Mouse (Mus musculus) brain, adult 2 months (tissue): Measurements from ENCODE around the gene Zdhhc19.
A peak's percentile ranks its signal among the peaks of the same experiment; 100 is the strongest.
"Not testable (repeated sequence)": the region's sequence is repeated elsewhere in the genome, so short reads cannot be mapped to it uniquely, and the experiment has no call there.

Experiments used
- DNase-seq: peaks from one replicate; pipeline ENCODE4 v3.0.0; 2011; ENCODE audit warnings: low read depth, low spot score

Zdhhc19 gene

GRCm38 (mm10) chr16:32487234-32488111, 8.6 kb upstream of the Zdhhc19 start, which contains the start of gene Slc51a:
Slc51a (minus strand) TSS chr16:32487879.
- no peak for DNase-seq

GRCm38 (mm10) chr16:32488939-32489338, 7.1 kb upstream of the Zdhhc19 start:
- DNase-seq = no peak

GRCm38 (mm10) chr16:32494371-32494770, 1.7 kb upstream of the Zdhhc19 start:
- not testable (repeated sequence) for DNase-seq

DNA sequence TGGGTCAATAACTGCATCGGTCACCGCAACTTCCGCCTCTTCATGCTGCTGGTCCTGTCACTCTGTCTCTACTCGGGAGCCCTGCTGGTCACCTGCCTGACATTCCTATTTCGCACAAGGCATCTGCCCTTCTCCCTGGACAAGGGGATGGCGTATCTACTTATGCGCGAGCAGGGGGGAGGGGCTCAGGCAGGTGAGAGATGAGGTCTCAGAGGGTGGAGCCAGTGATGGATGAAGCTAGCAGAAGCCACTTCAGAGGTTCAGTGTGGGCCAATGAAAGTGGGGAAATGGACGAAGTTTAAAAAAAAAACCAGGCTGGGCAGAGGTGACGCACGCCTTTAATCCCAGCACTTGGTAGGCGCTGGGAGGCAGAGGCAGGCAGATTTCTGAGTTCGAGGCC, 2.9 kb downstream of the Zdhhc19 start:
- DNase-seq = no peak

DNA sequence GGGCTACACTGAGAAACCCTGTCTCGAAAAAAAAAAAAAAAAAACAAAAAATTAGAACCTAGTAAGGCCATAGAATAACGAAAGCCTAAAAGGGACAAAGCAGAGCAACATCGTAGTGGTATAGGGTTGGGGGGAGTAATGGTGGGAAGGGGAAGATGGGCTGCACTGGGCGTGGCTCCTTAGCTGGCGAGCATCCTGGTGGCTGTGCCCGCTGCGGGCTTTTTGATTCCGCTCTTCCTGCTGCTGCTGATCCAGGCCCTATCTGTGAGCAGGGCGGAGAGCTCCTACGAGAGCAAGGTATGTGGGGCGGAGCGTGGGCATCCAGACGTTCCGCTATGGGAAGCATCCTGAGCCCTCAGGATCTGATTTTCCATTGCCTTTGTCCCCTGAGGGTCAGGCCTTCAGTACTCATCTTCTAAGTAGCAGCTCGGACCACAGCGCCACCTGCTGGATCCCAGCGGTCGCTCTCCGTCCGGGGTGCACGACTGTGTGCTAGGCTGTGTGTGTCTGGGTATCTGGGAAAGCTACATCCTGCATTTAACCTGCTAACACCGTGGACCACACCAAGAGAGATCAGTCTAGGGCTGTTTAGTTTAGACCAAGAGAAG, 3.5 kb downstream of the Zdhhc19 start:
- DNase-seq = peak; percentile 92

GRCm38 (mm10) chr16:32501459-32501858, 5.4 kb downstream of the Zdhhc19 start:
- DNase-seq = no peak

GRCm38 (mm10) chr16:32502621-32503335, 6.7 kb downstream of the Zdhhc19 start:
- no peak for DNase-seq

DNA sequence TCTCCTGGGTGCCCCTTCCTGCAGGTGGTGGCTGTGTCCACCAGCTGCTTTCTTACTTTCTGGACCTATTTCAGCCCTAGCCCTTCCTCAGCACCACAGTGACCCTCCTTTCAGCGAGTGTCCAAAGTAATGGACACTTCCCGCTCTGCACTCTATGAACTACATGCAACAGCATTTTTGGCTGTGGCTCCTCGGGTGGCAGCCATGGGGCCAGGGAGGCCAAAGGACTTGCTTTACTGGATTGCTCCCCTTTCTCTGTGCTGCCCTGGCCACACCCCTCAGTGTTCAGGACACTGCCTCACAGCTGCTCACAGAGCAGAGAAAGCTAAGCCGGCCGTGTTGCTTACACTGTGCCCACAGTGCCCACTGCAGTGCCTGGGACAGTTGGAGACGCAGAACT, 7.6 kb downstream of the Zdhhc19 start:
- no peak for DNase-seq

DNA sequence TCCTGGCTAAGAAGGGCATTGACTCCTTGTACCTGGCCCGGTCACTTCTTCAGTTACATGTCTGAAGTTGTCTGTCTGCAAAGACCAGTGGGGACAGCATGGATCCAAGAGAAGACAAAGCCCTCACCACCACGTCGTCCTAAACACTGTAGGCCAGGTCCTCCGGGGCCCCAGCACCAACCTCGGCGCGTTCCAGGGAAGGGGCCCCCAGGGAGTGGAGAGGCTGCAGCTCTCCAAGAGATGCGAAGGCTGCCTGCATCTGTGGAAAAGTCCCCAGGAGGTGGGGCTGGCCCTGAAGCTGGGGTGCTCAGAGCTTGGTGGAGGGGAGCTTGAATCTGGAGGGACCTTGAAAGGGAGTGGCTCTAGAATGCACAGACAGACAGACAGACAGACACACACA, 10.2 kb downstream of the Zdhhc19 start:
- no peak for DNase-seq

GRCm38 (mm10) chr16:32506868-32507267, 10.8 kb downstream of the Zdhhc19 start:
- no peak for DNase-seq

- DNase-seq = peak; percentile 63
Measured at GRCm38 (mm10) chr16:32507407-32507806, 11.3 kb downstream of the Zdhhc19 start.

GRCm38 (mm10) chr16:32508035-32508434, 12.0 kb downstream of the Zdhhc19 start:
- DNase-seq = no peak

DNA sequence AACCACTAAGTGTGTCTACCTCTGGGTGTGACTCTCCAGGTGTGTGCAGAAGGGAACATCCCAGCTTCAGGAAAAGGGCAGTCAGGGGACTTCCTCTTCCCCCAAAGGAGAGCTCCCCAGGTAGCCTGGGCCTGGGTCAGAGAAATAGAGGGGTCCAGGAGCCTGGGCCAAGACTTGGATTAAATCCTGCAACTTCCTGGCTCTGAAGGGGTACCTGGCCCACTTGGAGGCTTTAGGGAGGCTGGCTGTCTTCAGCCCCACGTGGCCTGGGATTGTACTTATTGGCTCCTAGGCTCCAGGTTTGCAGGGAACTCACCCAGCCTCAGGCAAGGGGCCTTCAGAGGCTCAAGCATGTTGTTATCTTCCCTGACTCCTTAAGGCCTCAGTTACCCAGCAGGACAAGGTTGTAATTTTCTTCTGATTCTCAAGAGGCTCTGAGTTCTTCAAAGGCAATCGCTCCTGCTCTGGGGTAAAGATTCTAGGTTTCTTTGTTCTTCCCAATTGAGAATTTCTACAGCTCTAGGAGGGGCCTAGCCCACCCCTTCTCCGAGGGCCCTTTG, 12.5 kb downstream of the Zdhhc19 start:
- no peak for DNase-seq

- no peak for DNase-seq
Measured at GRCm38 (mm10) chr16:32509066-32509942, 13.2 kb downstream of the Zdhhc19 start.

DNA sequence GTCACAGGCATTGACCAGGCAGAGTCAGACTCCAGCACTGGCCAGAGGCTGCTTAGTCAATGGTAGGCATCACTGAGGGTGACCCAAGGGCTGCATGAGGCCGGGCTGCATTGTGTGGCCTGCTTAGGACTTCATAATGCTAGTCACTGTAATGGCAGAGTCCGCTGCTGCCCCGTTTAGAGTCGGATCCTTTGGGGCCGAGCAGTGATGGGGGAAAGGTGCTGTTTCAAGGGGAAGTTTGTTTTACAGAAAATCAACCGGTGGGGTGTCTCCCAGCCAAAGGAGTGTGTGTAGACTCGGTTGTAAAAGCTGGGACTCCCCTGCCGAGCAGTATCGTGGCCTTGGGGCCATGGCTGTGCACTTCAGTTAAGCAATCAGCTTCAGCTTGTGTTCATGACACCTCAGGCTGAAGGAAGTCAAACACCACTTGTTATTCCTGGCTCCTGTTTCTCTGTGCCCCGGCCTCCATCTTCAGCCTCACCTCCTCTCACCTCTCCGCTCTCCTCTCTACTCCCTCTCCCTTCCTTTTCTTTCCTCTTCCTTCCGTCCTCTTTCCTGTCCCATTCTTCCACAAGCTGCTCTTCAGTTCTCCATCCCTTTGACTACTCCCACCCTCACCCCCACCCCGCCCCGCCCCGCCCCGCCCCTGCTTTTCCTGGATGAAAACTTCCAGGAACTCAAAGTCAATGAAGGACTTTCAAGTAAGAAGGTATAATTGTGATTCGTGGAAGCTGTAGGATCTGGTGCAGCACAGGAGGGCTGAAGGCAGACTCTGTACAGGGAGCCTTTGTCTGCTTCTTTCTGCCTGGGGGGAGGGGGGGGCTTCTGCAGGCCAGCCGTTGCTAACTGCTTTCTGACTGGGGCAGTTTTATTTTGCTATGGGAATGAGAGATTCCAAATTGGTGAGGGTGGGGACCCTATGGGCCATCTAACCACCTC, 14.6 kb downstream of the Zdhhc19 start:
- DNase-seq = no peak

DNA sequence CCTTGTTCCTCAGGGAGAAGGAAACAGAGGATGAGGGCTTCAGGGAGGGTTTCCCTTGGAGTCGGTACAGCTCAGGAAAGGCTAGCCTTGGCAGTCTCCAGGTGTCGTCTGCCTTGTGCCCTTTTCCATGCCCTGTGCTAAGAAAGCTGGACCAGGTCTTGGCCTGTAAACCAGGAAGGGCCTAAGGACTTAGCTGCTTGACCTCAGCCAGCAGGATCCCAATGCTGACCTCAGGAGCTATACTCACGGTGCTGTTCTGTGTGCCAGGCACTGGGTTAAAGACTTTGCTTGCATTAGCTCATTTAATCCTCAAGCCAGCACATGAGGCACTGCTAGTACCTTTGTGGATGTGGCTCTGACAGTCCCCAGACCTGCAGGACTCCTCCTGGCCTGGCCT, 15.3 kb downstream of the Zdhhc19 start:
- DNase-seq = no peak

GRCm38 (mm10) chr16:32511827-32512490, 15.9 kb downstream of the Zdhhc19 start:
- DNase-seq = no peak

DNA sequence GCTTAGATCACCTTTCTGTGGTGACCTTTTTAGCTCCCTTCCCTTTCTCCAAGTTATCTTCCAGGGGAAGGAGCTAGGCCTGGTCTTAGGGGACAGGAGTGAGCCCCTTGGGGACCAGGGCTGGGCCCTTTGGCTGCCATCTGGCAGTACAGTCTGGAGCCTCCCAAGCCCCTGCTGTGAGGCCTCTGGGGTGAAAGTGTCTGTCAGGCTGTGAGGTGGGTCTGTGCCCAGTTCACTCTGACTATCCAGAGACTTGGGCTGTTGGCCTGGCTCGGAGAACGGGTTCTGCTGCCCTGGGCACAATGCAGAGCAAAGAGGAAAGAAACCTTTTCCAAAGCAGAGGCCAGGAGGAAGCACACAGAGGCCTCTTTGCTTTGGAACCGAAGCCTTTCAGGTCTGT, 16.9 kb downstream of the Zdhhc19 start:
- no peak for DNase-seq

DNA sequence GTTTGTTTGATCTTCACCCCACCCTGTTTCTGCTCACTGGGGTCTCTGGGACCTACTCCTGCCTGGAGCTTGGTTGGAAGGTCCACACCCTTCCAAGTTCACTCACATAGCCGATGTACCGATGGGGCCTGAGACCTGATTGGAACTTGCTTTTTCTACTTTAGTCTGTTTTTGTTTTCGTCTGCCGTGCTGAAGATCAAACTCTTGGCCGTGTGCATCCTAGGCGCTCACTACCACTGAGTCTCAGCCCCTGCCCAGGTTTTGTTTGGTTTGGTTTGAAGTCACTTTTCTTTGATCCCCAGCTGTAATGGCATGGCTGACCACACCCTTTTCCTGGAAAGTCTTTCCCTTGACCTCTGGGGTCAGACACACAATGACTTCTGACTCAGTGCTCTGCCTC, 17.3 kb downstream of the Zdhhc19 start:
- DNase-seq = no peak
